Mouse (Mus musculus) cortical plate, adult 2 months (tissue): ENCODE data around the gene Rgl2. TPM values are rescaled to one million over a fixed set of nuclear protein-coding genes. Genes with fewer than 3 reads are reported as not detected.

ENCODE experiments used
- H3K27ac ChIP-seq: fragments of 200-500 bp; 2 replicates; pipeline ENCODE4 v1.5.1; 2012; ENCODE audit warnings: low read length, control low read depth, inconsistent platforms; ENCODE audit not compliant: insufficient read depth
- H3K4me1 ChIP-seq: fragments of 200-500 bp; 2 replicates; pipeline ENCODE4 v1.6.1; 2011; ENCODE audit warnings: low read length; ENCODE audit not compliant: control insufficient read depth, insufficient read depth
- H3K4me3 ChIP-seq: fragments of 200-500 bp; 2 replicates; pipeline ENCODE4 v1.5.1; 2011; ENCODE audit warnings: mild to moderate bottlenecking, low read length, control low read depth; ENCODE audit not compliant: insufficient read depth
- CTCF ChIP-seq: fragments of 200-500 bp; IDR thresholded peaks from 2 replicates; pipeline ENCODE4 v1.5.1; 2011; ENCODE audit warnings: mild to moderate bottlenecking, control low read depth, low read length; ENCODE audit not compliant: insufficient read depth; ENCODE audit errors: extremely low read depth
- POLR2A ChIP-seq: fragments of 200-500 bp; IDR thresholded peaks from 2 replicates; pipeline ENCODE4 v1.6.1; 2011; ENCODE audit warnings: mild to moderate bottlenecking, low read length, control low read depth; ENCODE audit not compliant: insufficient read depth; ENCODE audit errors: extremely low read depth
- polyA plus RNA-seq: library from polyadenylated mRNA; depleted of rRNA; stranded (reverse); fragments of >200 nt; gene quantifications from 2 replicates; pipeline ENCODE4 v1.2.3, GENCODE M21; 2012

The Rgl2 gene
- polyA plus RNA-seq, 1 experiment = 164 TPM

- Histone ChIP-seq H3K4me1 (no peaks in the 10 kb centered on the region), H3K4me3 (no peak overlapping the region), H3K27ac (no peak overlapping the region)
- TF ChIP-seq CTCF (no peak), POLR2A (no peak)
These were observed 6.2 kb downstream of the Rgl2 start for GRCm38 (mm10) chr17:33935422-33936055.

- H3K4me3 ChIP-seq = no peak overlapping the region
- TF ChIP-seq CTCF = no peak
- no peak for TF ChIP-seq POLR2A
- H3K4me1 ChIP-seq = no peaks in the 10 kb centered on the region
- H3K27ac ChIP-seq = no peak overlapping the region
These were observed 7.7 kb downstream of the Rgl2 start for GRCm38 (mm10) chr17:33936993-33937392.

GRCm38 (mm10) chr17:33938783-33939182 is 9.4 kb downstream of the Rgl2 start:
- TF ChIP-seq POLR2A (no peak), CTCF (no peak)
- Histone ChIP-seq H3K4me1 (no peaks in the 10 kb centered on the region), H3K4me3 (no peak overlapping the region; the same call in 1 of the 2 replicates), H3K27ac (no peak overlapping the region)

- Histone ChIP-seq H3K27ac (peak within 1 kb of the TSS; percentile 53; the same call in 1 of the 2 replicates), H3K4me1 (no peaks in the 10 kb centered on the region), H3K4me3 (peak within 1 kb of the TSS; percentile 56)
- no peak for TF ChIP-seq CTCF
- peak; percentile 46; the same call in 1 of the 2 replicates for TF ChIP-seq POLR2A
These were observed 11.0 kb downstream of the Rgl2 start, which contains the start of the genes Pfdn6 and Wdr46 for GRCm38 (mm10) chr17:33940206-33940805. Gene Pfdn6 (minus strand): TSS chr17:33940343. Gene Wdr46 (plus strand): TSS chr17:33940660.

GRCm38 (mm10) chr17:33940981-33941380 is 11.6 kb downstream of the Rgl2 start:
- no peak for TF ChIP-seq CTCF
- no peak for TF ChIP-seq POLR2A
- Histone ChIP-seq H3K27ac (no peak overlapping the region), H3K4me3 (peak overlapping the region; percentile 56), H3K4me1 (no peaks in the 10 kb centered on the region)

GRCm38 (mm10) chr17:33941381-33941780 is 12.0 kb downstream of the Rgl2 start:
- no peak for TF ChIP-seq POLR2A
- TF ChIP-seq CTCF = no peak
- Histone ChIP-seq H3K4me1 (no peaks in the 10 kb centered on the region), H3K4me3 (peak overlapping the region; percentile 56), H3K27ac (no peak overlapping the region)

- TF ChIP-seq POLR2A (no peak), CTCF (no peak)
- no peaks in the 10 kb centered on the region for H3K4me1 ChIP-seq
- no peak overlapping the region for H3K27ac ChIP-seq
- no peak overlapping the region for H3K4me3 ChIP-seq
These were observed 14.1 kb downstream of the Rgl2 start for GRCm38 (mm10) chr17:33943454-33943853.

- no peaks in the 10 kb centered on the region; the same call in 1 of the 2 replicates for H3K4me1 ChIP-seq
- no peak for TF ChIP-seq CTCF
- no peak for TF ChIP-seq POLR2A
- no peak overlapping the region for H3K27ac ChIP-seq
- H3K4me3 ChIP-seq = no peak overlapping the region
These were observed 18.2 kb downstream of the Rgl2 start for GRCm38 (mm10) chr17:33947430-33948089.

GRCm38 (mm10) chr17:33948090-33948904 is 19.0 kb downstream of the Rgl2 start:
- TF ChIP-seq CTCF = no peak
- no peak for TF ChIP-seq POLR2A
- no peak overlapping the region for H3K4me3 ChIP-seq
- H3K27ac ChIP-seq = no peak overlapping the region
- H3K4me1 ChIP-seq = no peaks in the 10 kb centered on the region; the same call in 1 of the 2 replicates
